Mouse (Mus musculus) testis, adult 2 months (tissue): ENCODE measurements around the gene Ppih.

ENCODE experiments used
- CTCF ChIP-seq: fragments of 200-500 bp; IDR thresholded peaks from 2 replicates; pipeline ENCODE4 v1.5.1; 2012; ENCODE audit warnings: low read depth, mild to moderate bottlenecking, inconsistent platforms, low read length, moderate library complexity; ENCODE audit not compliant: control insufficient read depth, insufficient read depth, insufficient replicate concordance
- POLR2A ChIP-seq: fragments of 200-500 bp; IDR thresholded peaks from 2 replicates; pipeline ENCODE4 v1.6.1; 2012; ENCODE audit warnings: low read depth, mild to moderate bottlenecking, inconsistent platforms, low read length, moderate library complexity; ENCODE audit not compliant: control insufficient read depth

DNA sequence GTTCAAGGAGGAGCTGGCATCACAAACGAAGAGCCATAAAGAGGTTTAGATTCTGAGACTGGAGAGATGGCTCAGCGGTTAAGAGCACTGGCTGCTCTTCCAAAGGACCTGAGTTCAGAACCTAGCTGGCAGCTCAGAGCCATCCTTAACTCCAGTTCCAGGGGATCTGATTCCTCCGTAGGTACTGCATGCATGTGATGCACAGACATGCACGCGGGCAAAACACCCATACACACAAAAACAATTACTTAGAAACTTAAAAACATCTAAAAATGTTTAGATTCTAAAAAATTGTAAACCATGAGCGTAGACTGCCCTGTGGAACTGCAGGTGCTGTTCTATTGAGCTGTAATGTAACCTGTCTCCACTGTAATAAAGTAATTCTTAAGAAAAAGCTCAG, 49.1 kb upstream of the Ppih start:
- TF ChIP-seq CTCF (no peak), POLR2A (no peak)
